Mouse (Mus musculus) C3H10T1/2 (cell line): ENCODE results near the gene Ifi206. TPM values are rescaled to one million over a fixed set of nuclear protein-coding genes. Genes with fewer than 3 reads are reported as not detected.

Source experiments
- polyA plus RNA-seq, 2 experiments: library from polyadenylated mRNA; unstranded; fragments of >200 nt; fragmentation: generic; extraction: Trizol; gene quantifications; one replicate each; pipeline ENCODE4 v1.2.1; 2012; ENCODE audit warnings: missing spikeins in 2 of 2

Gene Ifi206
- not detected for polyA plus RNA-seq

DNA sequence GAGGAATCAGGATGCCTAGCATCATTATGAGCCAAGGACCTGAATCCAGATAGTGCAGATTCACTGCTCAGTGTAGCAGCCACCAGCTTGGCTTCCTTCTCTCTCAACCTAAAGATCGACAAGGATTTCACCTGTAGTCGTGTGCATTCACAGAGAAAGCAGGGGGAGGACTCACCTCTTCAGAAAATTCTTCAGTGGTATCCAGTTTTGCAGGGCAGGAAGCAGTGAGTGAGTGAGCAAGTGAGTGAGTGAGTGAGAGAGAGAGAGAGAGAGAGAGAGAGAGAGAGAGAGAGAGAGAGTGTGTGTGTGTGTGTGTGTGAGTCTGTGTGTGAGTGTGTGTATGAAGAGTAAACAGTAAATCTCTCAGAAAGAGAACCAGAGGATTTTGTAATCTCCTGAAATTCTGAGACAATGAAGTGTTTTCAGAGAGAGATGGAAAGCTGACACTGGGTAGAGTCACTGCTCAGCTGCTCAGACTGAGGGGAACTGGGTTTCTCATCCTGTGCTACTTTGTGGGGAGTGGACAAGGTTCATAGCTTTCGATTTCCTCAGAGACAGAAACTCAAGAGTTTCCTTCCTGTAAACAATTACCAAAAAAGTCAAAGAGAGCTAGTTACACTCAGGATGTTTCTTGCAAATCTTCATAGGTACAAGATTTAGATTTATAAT is at the start of gene Ifi206:
TSS of gene Ifi206 (minus strand) at position 230 of the 669 bp plus-strand sequence.

DNA sequence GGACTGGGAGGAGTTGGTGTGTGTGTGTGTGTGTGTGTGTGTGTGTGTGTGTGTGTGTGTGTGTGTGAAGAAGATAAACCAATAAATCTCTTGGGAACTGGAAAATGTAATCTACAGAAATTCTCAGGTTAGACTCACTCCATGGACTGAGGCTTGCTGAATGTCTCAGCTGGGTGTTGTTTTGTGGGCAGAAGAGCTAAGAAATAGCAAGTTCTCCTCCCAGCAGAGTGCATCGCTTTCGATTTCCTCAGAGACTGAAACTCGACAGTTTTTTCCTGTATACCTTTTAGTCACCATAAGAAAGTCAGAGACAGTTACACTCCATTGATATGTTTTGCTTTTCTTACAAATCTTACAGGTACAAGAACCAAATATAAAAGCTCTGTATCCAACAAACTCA is 45.0 kb upstream of the Ifi206 start, which contains the start of gene Ifi214:
TSS of gene Ifi214 (minus strand) at position 167 of the 400 bp plus-strand sequence.

Other genes with a start within 250 kb of the Ifi206 start
- gene Olfr418, start 225.0 kb downstream of the Ifi206 start, polyA plus RNA-seq = not detected
- gene Mptx2, start 213.3 kb downstream of the Ifi206 start, polyA plus RNA-seq = not detected
- gene Ackr1, start 157.3 kb downstream of the Ifi206 start, polyA plus RNA-seq = not detected
- gene Aim2, start 140.2 kb downstream of the Ifi206 start, polyA plus RNA-seq = under 1 TPM; 0.02 to 0.44 TPM
- gene Cadm3, start 123.3 kb downstream of the Ifi206 start, polyA plus RNA-seq = not detected
- not detected for gene Ifi214, start 44.9 kb upstream of the Ifi206 start, polyA plus RNA-seq
- gene Ifi213, start 108.2 kb upstream of the Ifi206 start, polyA plus RNA-seq = not detected
- not detected for gene Ifi209, start 139.9 kb upstream of the Ifi206 start, polyA plus RNA-seq
- under 1 TPM in 1 of 2 experiments, not detected in 1; 0.05 TPM for gene Ifi208, start 182.6 kb upstream of the Ifi206 start, polyA plus RNA-seq